25 mouse cellular contexts compared by ENCODE assay signal in the genomic region with DNA sequence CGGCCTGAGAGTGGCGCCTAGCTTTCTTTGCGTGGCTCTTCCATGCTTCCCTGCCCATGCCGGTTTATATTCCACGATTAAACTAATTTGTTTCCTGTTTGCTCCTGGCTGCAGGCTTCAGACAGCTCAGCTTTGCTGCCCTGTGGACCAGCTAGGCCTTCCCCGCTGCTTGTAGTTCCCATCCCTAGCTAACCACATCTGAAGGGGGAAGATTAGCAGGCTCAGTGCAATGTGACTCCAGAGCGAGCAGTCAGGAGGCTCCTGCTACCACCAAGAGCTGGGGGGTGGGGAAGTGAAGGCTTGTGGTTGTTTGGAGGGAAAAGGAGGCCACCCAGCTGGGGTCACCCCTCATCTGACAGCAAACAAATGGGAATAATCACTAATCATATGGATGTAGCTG.
DNase-seq lines count a peak whose midpoint lies in the region; ATAC-seq lines count a peak whose summit lies in the region.
"Had no signal": no experiment of that assay in that cellular context is flagged by ENCODE, and none has a peak within 500 bp of the region (broad histone marks: within the 10 kb centered on the region; RNA-seq: fewer than 3 reads in every experiment).

No protein-coding gene starts in this region.

- no peaks in the 10 kb centered on the region for H3K36me3 ChIP-seq in kidney, embryonic 15.5 days
- H3K36me3 ChIP-seq in embryonic facial prominence, embryonic 10.5 days (replicated peaks): no peaks in the 10 kb centered on the region
- no peaks in the 10 kb centered on the region for H3K36me3 ChIP-seq in limb, embryonic 10.5 days
- H3K36me3 ChIP-seq: heart, embryonic 13.5 days; liver, embryonic 12.5 days; stomach, embryonic 15.5 days had no signal

- no peak overlapping the region for H3K4me3 ChIP-seq in kidney, embryonic 15.5 days (replicated peaks)
- no peak overlapping the region for H3K4me3 ChIP-seq in embryonic facial prominence, embryonic 10.5 days
- H3K4me3 ChIP-seq in limb, embryonic 10.5 days: no peak overlapping the region
- H3K4me3 ChIP-seq: forebrain, embryonic 13.5 days; heart, embryonic 13.5 days; liver, embryonic 12.5 days; stomach, embryonic 15.5 days had no signal

- no peaks in the 10 kb centered on the region for H3K9me3 ChIP-seq in kidney, embryonic 15.5 days (replicated peaks)
- H3K9me3 ChIP-seq in embryonic facial prominence, embryonic 10.5 days: no peaks in the 10 kb centered on the region
- no peaks in the 10 kb centered on the region for H3K9me3 ChIP-seq in limb, embryonic 10.5 days (replicated peaks)
- H3K9me3 ChIP-seq: forebrain, embryonic 13.5 days; liver, embryonic 12.5 days; stomach, embryonic 15.5 days had no signal

- H3K4me1 ChIP-seq in kidney, embryonic 15.5 days: peaks cover 16% of the 10 kb centered on the region
- H3K4me1 ChIP-seq in embryonic facial prominence, embryonic 10.5 days: peaks cover 17% of the 10 kb centered on the region
- H3K4me1 ChIP-seq in limb, embryonic 10.5 days: peaks cover 11% of the 10 kb centered on the region
- H3K4me1 ChIP-seq: forebrain, embryonic 13.5 days; heart, embryonic 13.5 days; liver, embryonic 12.5 days; stomach, embryonic 15.5 days had no signal

- WGBS in kidney, embryonic 15.5 days: 30% methylated on average over 7 of the region's 7 CpGs
- WGBS in embryonic facial prominence, embryonic 10.5 days: 37% methylated on average over 7 of the region's 7 CpGs
- WGBS in limb, embryonic 10.5 days: 38% methylated on average over 7 of the region's 7 CpGs

- no peak overlapping the region for H3K27ac ChIP-seq in kidney, embryonic 15.5 days
- H3K27ac ChIP-seq in embryonic facial prominence, embryonic 10.5 days (replicated peaks): peak overlapping the region; percentile 49
- peak overlapping the region; percentile 64; the same call in 1 of the 2 replicates for H3K27ac ChIP-seq in limb, embryonic 10.5 days
- H3K27ac ChIP-seq: forebrain, embryonic 13.5 days; heart, embryonic 13.5 days; hindbrain, embryonic 14.5 days; liver, embryonic 12.5 days; stomach, embryonic 15.5 days had no signal

- no peak overlapping the region for H3K9ac ChIP-seq in kidney, embryonic 15.5 days
- H3K9ac ChIP-seq: forebrain, embryonic 13.5 days; heart, embryonic 13.5 days; hindbrain, embryonic 14.5 days; liver, embryonic 12.5 days; stomach, embryonic 15.5 days had no signal

- H3K27me3 ChIP-seq in kidney, embryonic 15.5 days: no peaks in the 10 kb centered on the region
- H3K27me3 ChIP-seq in embryonic facial prominence, embryonic 10.5 days (replicated peaks; ENCODE audit: low read depth, poor library complexity, severe bottlenecking): no peaks in the 10 kb centered on the region
- H3K27me3 ChIP-seq in limb, embryonic 10.5 days (ENCODE audit: low read depth, poor library complexity, severe bottlenecking): 0 out of 2 replicates have a peak, but pooled peaks cover 5% of the 10 kb centered on the region
- H3K27me3 ChIP-seq: forebrain, embryonic 13.5 days; liver, embryonic 12.5 days; stomach, embryonic 15.5 days had no signal

- DNase-seq in embryo, embryonic 10.5 days (ENCODE audit: low spot score): peak; percentile 24
- no peak for DNase-seq in embryo, embryonic 10 days (ENCODE audit: low spot score)
- no peak for DNase-seq in kidney, postnatal 14 days
- peak; percentile 50 for DNase-seq in embryonic facial prominence, embryonic 10.5 days (ENCODE audit: low spot score)
- DNase-seq in limb, embryonic 10.5 days (ENCODE audit: low spot score): no peak
- no peak for DNase-seq in thymus, postnatal 14 days
- no peak for DNase-seq in frontal cortex, postnatal 36 days (ENCODE audit: low spot score in 2 of 2)
- DNase-seq: adrenal gland, postnatal 14 days; cerebellum, adult 9-10 months; gastrocnemius, postnatal 14 days; heart, adult 18-20 months; heart, postnatal 14 days; kidney, adult 2 months; kidney, postnatal 36 days; left cerebral cortex, postnatal 4 days; lung, adult 18-20 months; lung, postnatal 10 days; thymus, postnatal 36 days had no signal

- peak; percentile 46; the same call in 1 of the 2 replicates for ATAC-seq in kidney, embryonic 15.5 days (replicated peaks; ENCODE audit: low FRiP score)
- ATAC-seq: forebrain, embryonic 13.5 days; inflammation-experienced regulatory T-cells, adult 6 months; liver, embryonic 12.5 days had no signal

- no peak overlapping the region for H3K4me2 ChIP-seq in kidney, embryonic 15.5 days
- H3K4me2 ChIP-seq: forebrain, embryonic 13.5 days; heart, embryonic 13.5 days; hindbrain, embryonic 14.5 days; liver, embryonic 12.5 days; stomach, embryonic 15.5 days had no signal

Comparison
In these comparisons a context has a peak if more than half of its experiments do, and no peak if none do; other contexts are left out.
1. DNase-seq: peak in embryo, embryonic 10.5 days (single experiment) and embryonic facial prominence, embryonic 10.5 days (single experiment); none in embryo, embryonic 10 days (single experiment), kidney, postnatal 14 days (single experiment), limb, embryonic 10.5 days (single experiment), thymus, postnatal 14 days (single experiment) and frontal cortex, postnatal 36 days (0 of 2).